Mouse (Mus musculus) right cerebral cortex, postnatal 25 days (tissue): ENCODE data around the gene Gm14569.

Experiments used
- DNase-seq: peaks from one replicate; pipeline ENCODE4 v3.0.0; 2022

The Gm14569 gene

DNA sequence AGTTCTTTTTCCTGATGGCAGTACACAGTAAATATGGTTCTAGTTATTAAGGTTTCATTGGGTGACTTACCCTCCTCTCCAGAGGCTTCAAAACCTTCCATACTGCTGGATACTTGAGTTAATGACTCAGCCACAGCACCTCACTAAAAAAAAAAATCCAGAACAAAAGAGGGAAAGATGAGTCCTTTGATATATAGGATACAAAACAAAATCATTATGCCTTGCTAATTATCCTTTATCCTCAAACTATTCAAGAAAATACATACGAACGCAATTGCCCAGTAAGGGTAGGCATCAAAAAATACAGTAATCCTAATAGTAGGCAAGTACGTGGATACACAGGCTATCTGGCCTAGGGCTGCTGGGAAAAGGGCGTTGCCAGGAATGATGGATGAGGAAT, at the start of gene Gm14569:
Gene Gm14569, minus strand, starts transcription at position 101 of the 400 bp plus-strand sequence.
- DNase-seq: no peak

DNA sequence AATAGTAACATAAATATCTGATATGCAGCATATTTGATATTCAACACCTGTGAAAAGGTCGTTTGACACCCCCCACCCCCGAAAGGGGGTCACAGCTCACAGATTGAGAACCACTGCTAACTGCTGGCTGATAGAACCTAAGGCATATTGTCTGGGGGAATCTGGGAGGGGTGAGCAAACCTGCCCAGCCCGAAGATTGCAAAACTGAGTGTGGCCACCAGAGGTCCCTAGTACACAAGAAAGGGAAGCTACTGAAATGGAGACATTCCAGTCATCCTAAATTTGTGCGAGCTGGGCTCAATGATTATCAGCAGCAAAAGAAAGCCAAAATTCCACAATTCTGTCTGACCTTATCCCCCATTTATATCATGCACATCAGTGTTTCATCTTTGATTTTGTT, 42.9 kb upstream of the Gm14569 start:
- peak; percentile 73 for DNase-seq

DNA sequence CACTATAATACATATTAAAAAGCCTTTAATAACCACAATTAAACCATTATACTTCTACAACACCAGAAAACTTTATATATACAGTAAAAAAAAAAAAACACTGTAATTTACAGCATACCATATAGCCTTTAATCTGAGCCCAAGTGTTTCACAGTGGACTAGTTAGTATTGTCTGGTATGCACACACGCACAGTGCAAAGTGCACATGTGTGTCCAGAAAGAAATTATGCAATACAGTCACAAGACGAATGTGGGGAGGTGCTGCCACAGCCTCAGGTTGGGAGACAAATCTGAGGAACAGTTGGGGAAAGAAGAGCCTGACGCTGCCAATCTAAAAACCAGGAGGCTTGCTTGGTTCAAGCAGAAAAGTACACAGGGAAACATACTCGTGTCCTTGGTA, 42.1 kb upstream of the Gm14569 start:
- no peak for DNase-seq

DNA sequence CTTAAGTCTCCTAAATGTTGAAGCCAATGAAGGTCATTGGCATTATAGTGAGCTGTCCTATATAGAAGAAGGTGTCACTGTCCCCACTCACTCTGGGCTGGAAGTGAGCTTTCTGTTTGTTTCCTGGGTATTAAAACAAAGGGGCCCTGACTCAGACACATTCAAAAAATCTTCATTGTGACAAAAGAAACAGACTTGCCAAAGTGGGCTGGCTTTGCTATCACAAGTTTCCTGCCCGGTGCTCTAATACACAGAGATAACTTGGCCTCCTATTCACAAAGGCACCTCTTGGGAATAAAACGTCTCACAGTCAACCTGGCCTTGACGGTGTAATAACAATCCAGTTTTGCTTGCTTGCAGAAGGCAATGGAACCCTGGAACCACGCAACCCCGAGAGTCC, 38.6 kb upstream of the Gm14569 start:
- no peak for DNase-seq

DNA sequence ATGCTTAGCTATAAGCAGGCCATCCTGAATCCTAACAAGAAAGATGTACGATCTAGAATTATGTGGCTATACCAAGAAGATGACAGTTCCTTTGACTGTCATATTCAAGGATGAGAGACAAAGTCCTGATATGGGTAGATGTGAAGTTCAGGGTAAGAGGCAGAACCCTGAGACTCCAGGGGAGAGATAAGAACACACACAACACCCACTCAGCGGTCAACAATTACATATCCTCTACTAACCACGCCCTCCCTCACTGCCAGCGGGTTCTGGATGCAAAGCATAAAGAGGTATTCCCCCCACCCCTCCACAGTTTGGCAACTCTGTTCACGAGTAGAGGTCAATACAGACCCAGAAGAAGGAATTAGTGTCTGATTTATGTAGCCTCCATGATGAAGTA, 32.1 kb upstream of the Gm14569 start:
- DNase-seq: no peak

DNA sequence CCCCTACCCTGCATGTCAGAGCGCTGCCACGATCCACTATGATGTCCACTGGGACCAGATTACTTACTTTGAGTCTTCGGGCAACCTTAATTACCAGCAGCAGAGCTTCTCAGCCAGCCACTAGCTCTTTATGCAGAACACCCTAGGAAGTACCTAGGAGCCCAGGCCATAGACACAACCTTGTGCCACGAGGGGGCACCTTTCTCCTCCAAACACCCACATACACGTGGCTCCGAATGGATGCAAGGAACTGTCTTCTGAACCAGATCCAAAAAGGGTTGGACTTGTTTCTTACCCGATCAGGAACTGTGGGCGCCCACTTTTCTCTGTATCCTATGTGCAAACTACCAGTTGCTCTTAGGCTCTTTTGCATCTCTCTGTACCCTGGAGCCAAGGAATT, 22.1 kb upstream of the Gm14569 start:
- DNase-seq: no peak

DNA sequence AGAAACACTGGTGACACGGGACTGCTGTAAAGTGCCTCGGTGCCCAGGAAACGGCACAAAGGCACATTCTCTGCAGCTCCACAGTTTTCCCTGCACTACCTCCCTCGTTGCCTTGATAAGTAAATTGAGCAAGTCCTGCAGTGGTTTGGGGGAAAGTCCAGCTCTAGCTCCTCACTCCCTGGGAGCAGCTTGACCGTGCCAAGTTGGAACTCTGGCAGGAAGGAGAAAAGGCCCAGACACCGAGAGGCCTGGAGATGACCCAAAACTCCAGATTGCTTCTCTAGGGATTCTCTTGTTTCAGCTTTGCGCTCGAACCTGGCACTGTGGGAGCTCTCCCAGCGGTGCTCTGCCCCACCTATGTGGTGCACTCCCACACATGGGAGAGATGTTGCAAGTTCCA, 21.6 kb upstream of the Gm14569 start:
- DNase-seq: no peak

DNA sequence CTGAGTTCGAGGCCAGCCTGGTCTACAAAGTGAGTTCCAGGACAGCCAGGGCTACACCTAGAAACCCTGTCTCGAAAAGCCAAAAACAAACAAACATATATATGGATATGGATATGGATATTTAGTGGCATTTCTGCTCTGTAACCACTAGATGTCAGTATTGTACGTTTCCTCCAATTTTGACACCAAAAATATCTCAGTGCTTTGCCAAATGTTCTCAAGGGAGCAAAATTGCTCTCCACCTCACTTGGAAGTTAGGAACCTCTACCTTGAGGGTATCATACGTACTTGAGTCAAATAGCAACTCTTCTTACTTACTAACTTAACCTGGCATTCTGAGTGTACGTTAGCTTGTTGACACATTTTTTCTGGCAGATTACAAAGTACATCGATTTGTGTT, 15.2 kb upstream of the Gm14569 start:
- no peak for DNase-seq

DNA sequence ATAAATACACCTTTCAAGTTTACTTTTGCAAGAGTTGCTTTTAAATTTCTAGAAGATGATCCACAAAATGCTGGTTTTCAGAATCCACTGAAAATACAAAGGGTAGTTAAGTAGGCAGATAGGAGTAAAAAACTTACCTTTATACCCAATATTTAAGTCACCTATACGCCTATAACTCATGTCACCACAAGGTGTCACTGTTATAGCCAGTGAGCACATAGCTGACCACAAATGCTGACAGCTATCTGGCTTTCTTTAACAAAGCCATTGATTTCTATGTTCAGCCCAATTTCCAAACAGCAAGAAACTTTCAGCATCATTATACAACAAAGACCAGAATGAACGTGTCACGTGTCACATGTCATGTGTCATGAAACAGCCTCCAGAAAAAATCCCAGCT, 2.1 kb downstream of the Gm14569 start:
- no peak for DNase-seq

DNA sequence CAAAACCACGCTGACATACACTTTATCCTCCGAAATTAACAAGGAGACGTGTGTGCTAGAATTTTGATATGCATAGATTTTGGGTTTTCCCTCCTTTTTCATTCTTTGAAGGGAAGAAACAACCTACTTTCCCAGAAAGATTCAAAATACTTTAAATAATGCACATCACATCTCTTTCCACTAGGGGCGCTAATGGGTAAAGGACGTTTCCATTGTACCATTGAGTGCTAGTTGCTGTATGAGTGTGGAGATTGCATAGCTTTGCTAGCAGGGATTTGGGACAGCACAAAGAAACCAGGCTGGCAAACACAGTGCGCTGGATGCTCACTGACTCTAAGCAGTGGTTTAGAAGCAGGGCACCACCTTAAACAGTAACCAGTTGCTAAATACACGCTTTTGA, 3.6 kb downstream of the Gm14569 start:
- DNase-seq: no peak

DNA sequence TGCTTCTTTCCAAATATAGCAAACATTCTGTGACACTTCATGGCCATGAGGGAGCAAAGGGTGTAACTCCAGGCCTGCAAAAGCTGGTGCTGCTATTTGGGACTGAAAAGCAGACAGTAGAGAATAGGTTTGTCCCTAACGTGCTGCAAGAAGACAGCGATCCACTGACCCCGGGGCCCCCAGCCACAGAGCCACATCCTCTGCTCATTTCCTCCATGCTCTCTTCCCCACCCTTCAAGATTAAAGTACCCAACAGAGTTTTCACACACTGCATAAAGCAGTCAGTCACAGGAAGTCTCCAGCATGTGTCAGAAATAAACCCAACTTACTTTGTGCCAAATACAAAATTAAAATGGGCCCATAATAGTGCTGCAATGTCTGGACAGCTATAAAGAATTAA, 16.8 kb downstream of the Gm14569 start:
- no peak for DNase-seq

DNA sequence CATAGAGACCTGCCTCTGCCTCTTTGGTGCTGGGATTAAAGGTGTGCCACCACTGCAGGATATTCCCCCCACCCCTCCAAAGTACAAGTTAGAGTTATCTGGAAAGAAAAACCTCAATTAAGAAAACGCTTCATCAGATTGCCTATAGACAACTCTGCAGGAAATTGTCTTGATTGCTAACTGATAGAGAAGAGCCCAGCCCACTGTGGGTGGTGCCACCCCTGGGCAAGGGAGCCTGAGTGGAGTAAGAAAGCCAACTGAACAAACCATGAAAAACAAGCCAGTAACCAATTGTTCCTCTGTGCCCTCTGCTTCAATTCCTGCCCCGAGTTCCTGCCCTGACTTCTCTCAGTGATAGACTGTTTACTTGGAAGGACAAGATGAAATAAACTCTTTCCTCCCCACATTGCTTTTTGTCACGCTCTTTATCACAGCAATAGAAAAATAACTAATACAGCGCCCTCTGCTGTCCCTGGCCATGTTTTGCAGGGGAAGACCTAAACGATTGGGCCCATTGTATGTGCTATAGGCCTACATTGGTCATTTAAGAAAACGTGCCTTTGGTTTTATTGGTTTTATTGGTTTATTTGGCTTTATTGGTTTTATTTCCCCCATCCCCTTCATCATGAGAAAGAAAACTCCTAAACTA, 17.4 kb downstream of the Gm14569 start:
- no peak for DNase-seq

DNA sequence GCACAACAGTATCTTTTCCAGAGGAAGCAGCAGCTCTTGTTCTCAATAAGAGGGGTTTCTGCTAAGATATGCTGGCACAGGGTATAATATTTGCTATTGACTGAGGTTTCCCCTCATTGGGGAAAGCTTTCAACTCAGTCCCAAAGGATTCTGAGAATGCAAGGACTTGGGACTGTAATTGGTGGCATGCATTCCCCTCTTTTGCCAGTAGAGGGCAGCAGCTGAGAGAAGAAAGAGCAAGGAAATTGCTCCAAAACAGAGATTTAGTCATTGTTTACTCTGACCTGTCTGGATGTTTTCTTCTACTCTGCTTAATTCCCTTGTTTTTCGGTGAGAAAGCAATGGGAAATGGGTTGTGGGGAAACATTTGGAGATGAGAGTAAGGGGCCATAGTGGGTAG, 35.6 kb downstream of the Gm14569 start:
- no peak for DNase-seq

DNA sequence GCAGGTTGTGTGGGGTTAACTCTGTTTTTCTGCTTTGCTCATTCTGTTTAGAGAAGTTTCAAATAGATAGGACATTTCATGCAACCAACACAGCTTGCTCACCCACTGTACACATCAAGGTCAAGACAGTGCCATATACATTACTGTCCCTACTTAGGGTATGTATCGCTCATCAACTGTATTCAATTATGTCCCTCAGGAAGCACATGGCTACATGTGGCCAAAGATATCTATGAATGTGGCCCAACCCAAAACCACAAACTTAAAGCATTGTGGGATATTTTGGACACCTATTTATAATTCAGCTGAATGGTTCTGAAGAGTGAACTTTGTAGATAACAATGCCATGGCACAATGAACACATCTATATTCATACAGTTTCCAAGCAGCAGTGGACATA, 53.7 kb downstream of the Gm14569 start:
- no peak for DNase-seq

DNA sequence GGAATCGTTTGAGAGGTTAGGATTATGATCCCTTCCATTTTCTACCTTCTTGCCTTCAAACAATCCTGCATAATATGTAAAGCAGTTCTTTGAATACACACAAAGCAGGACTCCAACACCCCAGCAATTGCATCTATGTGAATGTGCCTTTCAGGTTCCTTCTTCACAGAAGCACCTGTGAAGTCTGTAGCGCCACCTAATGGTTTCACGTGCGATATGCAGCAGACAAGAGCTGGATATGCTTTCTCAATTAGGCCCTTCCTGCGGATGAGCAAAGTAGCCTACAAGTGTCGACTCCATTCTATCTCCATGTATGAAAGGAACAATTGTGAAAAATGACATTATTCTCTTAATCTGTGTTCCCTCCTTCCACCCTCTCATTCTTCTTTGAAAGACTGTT, 56.6 kb downstream of the Gm14569 start:
- DNase-seq: no peak

DNA sequence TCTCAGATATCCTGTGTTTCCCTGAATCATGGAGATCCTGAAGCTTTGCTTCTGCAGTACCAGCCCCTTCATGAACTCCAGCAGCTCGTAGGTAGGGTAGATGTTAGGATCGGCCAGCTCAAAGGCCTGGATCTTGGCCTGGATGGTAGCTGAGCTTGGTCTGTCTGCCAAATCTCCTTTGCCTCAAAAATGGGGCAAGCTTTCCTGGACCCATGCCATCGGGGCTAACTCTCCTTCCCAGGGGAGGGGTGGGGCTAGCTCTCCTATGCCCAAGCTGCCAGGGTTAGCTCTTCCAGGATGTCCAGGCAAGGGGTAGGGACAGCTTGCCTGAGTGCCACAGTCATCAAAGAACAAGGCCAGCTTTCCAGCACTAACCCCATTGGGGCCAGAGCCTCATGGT, 72.5 kb downstream of the Gm14569 start:
- no peak for DNase-seq

DNA sequence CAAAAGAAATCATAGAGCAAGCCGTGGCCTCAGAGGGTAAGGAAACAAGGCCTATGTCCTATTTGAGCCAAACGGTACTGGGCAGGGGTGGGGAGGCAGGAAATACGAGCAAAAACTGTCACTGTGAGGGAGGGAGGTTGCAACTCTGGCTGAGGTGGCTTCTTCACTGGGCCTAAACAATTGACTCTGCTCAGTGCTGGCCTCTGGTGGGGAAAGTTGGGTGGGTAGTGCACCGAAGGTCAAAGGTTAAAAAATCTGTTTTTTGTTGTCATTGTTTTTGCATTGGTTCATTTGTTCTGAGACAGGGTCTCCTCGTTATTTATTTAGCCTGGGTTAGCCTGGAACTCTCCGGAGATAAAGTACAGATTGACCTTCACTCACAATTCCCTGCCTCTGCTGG, 89.3 kb downstream of the Gm14569 start:
- DNase-seq: no peak

DNA sequence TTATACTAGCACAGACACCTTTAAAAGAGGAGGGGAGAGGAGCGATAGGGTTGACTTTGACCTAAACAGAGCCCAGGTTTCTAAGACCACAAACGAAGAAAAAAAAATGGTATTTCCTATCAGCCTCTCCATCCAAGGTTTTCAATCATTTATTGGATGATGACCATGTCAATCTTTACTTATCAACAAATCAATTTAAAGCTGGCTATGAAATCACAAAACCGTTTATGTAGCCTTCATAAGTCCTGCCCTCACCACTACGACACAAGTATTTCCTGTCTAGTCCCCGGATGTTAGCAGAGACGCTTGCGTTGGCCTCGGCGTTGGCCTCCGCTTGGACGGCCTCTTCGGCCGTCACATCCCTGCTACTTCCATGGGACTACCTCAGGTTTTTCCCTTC, 90.7 kb downstream of the Gm14569 start, which contains the start of gene Gm6268:
Gene Gm6268, plus strand, starts transcription at position 301 of the 400 bp plus-strand sequence.
- no peak for DNase-seq

DNA sequence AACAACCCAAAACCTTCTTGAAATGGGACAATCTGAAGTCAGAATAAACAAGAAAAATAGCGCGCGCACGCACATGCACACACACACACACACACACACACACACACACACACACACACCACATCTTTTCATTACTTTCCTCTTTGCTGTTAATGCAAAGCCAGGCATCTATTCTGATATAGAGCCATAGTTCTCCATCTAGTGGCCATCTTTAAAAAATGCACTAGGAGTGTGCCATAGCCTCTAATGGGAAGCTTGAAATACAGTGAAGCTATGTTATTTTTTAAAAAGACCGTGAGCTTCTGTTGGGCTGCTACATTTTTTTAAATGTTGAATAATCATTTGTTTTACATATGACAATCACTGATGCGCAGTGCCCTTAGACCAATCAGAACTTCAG, 98.4 kb downstream of the Gm14569 start:
- no peak for DNase-seq

DNA sequence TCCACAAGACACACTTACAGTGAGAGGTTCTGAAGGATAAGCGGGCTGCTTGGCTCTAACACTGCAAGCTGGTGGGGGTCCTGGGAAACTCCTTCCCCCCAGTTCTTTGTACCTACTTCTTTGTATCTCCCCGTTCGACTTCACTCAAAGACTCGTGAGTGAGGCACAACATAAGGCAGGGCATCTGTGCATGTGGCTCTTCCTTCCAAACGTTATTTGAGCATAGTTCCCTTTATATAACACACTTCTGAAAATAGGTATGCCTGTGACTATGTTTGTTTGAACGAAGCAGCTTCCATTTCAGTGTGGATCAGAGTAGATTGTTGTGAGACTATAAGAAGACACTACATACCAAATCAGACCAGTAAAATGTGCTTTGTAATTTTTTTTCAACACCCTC, 99.0 kb downstream of the Gm14569 start:
- DNase-seq: peak; percentile 24

DNA sequence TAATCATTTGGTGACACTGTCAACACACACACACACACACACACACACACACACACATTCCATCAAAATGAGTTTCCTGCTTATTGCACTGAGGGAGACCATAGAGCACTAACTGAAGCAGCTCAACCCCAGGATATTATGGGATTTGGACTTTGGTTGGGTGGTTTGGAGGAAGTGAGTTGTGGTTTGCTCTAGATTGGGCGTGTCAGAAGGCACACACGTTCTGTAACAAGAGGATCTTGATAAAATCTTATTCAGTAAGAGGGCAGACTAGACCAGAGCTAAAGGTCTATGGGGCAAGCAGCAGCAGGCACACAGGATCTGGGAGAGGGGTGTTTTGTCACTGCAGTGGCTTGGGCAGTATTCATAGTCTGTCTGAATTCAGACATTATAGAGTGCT, 101.1 kb downstream of the Gm14569 start:
- DNase-seq: no peak

DNA sequence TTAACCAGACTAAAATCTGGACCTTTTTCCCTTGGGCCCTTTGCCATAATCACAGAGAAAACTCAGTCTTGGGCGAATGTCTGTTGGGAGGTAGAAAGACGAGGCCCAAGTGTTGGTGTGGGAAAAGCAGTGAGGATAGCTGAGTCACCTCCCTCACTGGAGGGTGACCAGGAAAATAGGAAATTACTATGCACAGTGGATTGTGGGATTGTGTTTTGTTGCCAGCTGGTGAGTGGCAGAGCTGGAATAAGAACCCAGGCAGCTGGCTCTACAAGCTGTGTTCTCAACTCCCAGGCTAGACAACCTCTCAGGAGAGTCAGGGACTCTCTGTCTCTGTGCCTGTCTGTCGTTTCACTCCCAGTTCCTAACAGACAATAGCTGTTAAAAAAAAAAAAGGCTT, 101.7 kb downstream of the Gm14569 start:
- DNase-seq: peak; percentile 39

DNA sequence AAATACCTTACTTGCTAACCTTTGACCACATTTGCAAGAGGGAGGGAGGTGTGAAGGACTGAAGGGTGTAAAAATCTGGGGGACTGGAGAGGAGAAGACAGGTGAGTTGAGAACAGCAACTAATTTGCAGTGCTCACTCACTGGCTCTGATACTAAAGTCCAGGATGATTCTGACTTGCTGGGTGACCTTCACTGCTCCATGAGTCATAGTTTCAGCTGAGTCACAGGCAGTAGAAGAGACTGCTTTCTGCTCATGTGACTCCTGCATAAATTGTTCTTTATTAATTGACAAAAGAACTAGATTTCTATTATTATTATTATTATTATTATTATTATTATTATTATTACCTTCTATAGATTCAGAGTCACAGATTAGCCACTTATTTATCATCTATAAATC, 106.3 kb downstream of the Gm14569 start:
- no peak for DNase-seq
